Mouse (Mus musculus) embryonic facial prominence, embryonic 15.5 days (tissue): Measurements from ENCODE around the gene Fbxo9. TPM values are rescaled to one million over a fixed set of nuclear protein-coding genes. Genes with fewer than 3 reads are reported as not detected.
"Not testable (repeated sequence)": the region's sequence is repeated elsewhere in the genome, so short reads cannot be mapped to it uniquely, and the experiment has no call there.

Source experiments
- ATAC-seq: fragments of 200-750 bp; cut with Nextera tagmentation; 2 replicates; pipeline ENCODE4 v1.8.0; 2017; ENCODE audit warnings: low read depth, moderate TSS enrichment; ENCODE audit not compliant: insufficient number of reproducible peaks, low FRiP score, low TSS enrichment
- H3K27ac ChIP-seq: fragments of 300-500 bp; sonication (generic); replicated peaks from 2 replicates; pipeline ENCODE4 v1.5.1; 2015; ENCODE audit warnings: mild to moderate bottlenecking, inconsistent platforms
- H3K27me3 ChIP-seq: fragments of 300-500 bp; sonication (generic); 2 replicates; pipeline ENCODE4 v1.6.1; 2015; ENCODE audit warnings: inconsistent platforms
- H3K36me3 ChIP-seq: fragments of 300-500 bp; sonication (generic); 2 replicates; pipeline ENCODE4 v1.6.1; 2015; ENCODE audit warnings: mild to moderate bottlenecking, inconsistent platforms
- H3K4me1 ChIP-seq: fragments of 300-500 bp; sonication (generic); 2 replicates; pipeline ENCODE4 v1.6.1; 2015; ENCODE audit warnings: inconsistent platforms
- H3K4me2 ChIP-seq: fragments of 300-500 bp; sonication (generic); replicated peaks from 2 replicates; pipeline ENCODE4 v1.6.1; 2015; ENCODE audit warnings: mild to moderate bottlenecking, inconsistent platforms
- H3K4me3 ChIP-seq: fragments of 300-500 bp; sonication (generic); replicated peaks from 2 replicates; pipeline ENCODE4 v1.5.1; 2015; ENCODE audit warnings: mild to moderate bottlenecking, inconsistent platforms
- H3K9ac ChIP-seq: fragments of 300-500 bp; sonication (generic); 2 replicates; pipeline ENCODE4 v1.6.1; 2015; ENCODE audit warnings: inconsistent platforms
- H3K9me3 ChIP-seq: fragments of 300-500 bp; sonication (generic); replicated peaks from 2 replicates; pipeline ENCODE4 v1.6.1; 2016; ENCODE audit warnings: inconsistent platforms
- WGBS: fragments of 180-500 bp; shearing (Covaris S2); methylation state at CpG from one replicate; pipeline ENCODE4 v1.1.7; 2015; 5-methylcytosine and 5-hydroxymethylcytosine counted together
- polyA plus RNA-seq: library from polyadenylated mRNA; unstranded; fragments of >200 nt; fragmentation: Nextera tagmentation; extraction: Ambion mirVana; gene quantifications from 2 replicates; pipeline ENCODE4 v1.2.1, GENCODE M21; 2015

Gene Fbxo9
- polyA plus RNA-seq, 1 experiment from 2014 or later, result 45.9 TPM

DNA sequence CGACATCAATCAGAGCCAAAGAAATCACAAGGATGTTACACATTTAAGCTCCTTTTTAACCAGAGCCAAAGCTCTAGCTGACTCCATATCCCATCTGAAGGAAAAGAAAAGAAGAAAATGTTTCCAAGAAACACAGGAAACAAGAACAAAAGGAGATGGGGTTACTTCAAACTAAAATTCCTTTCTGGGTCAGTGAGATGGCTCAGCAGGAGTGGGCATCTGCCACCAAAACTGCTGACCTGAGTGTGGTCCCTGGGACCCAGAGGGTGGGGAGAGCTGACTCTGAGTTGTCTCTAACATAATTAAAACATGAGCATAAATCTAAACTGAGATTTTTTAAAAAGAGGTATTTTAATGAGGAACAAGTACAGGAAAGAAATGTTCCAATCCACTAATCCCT, 19.0 kb downstream of the Fbxo9 start:
- H3K27ac ChIP-seq, result no peak overlapping the region
- H3K4me1 ChIP-seq, result no peaks in the 10 kb centered on the region
- H3K36me3 ChIP-seq, result peaks cover 51% of the 10 kb centered on the region
- H3K4me2 ChIP-seq, result no peak overlapping the region
- H3K27me3 ChIP-seq, result no peaks in the 10 kb centered on the region
- H3K9ac ChIP-seq, result no peak overlapping the region
- no peak for ATAC-seq
- WGBS, result 76% methylated on average over 1 of the region's 1 CpGs
- no peaks in the 10 kb centered on the region for H3K9me3 ChIP-seq
- no peak overlapping the region for H3K4me3 ChIP-seq

DNA sequence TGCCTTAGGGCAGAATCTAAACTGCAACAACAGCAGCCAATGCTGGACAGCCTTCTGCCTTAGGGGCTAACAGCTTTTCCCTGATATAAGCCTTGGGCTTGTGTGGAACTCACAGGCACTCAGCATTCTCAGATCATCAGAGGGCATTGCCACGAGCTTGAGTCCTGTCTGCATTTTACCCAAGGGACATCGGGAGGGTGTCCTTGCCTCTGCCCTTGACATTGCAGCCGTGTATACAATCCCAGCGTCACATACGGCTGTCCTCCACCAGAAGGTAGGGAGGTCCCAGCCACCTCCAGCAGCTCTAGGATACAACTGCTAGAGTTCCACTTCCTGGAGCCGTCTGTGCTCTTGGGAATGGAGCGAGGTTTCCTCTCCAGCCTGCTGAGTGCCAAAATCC, 19.9 kb downstream of the Fbxo9 start:
- Histone ChIP-seq H3K9ac (no peak overlapping the region), H3K4me1 (no peaks in the 10 kb centered on the region), H3K4me2 (no peak overlapping the region), H3K9me3 (no peaks in the 10 kb centered on the region), H3K36me3 (peaks cover 56% of the 10 kb centered on the region), H3K4me3 (no peak overlapping the region), H3K27ac (no peak overlapping the region), H3K27me3 (no peaks in the 10 kb centered on the region)
- no peak for ATAC-seq
- WGBS, result 82% methylated on average over 7 of the region's 7 CpGs

DNA sequence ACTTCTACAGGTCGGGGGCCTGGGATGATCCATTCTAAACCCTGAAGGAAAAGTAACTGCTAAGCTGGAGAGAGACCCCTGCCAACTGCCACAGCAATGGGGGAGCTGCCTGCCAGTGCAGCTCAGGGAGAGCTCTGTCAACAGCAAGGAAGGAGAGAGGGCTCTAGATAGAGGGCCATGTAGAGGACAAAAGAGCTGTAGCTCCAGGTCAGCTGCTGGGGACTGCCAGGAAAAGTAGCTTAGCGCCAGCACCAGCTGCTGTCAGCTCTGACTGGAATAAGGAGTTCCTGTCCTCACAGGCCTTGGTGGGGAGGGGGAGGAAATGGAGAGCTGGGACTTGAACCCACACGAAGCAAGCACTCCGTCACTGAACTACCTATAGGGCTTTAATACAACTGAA, 20.3 kb downstream of the Fbxo9 start:
- Histone ChIP-seq H3K4me2 (no peak overlapping the region), H3K27me3 (no peaks in the 10 kb centered on the region), H3K9me3 (no peaks in the 10 kb centered on the region), H3K36me3 (peaks cover 61% of the 10 kb centered on the region), H3K4me1 (no peaks in the 10 kb centered on the region), H3K9ac (no peak overlapping the region), H3K4me3 (no peak overlapping the region), H3K27ac (no peak overlapping the region)
- WGBS, result 61% methylated on average over 4 of the region's 4 CpGs
- no peak for ATAC-seq

DNA sequence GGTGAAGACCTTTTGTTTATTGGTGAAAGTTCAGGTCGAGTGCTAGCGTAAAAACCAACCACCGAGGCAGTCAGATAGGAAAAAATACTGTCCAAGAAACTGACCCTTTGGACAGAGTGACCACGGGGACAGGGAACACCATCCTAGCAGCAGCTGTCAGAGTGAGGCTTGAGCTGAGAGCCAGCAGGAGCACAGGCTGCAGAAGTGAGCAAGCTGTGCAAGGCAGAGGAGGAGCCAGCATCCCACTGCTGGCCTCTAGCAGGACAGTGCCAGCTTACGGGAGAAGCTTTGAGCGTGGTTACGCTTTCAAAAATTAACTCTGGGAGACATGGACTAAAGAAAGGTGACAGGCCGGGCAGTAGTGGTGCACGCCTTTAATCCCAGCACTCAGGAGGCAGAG, 21.1 kb downstream of the Fbxo9 start:
- Histone ChIP-seq H3K9ac (no peak overlapping the region), H3K4me1 (no peaks in the 10 kb centered on the region), H3K36me3 (peaks cover 58% of the 10 kb centered on the region), H3K9me3 (no peaks in the 10 kb centered on the region), H3K4me2 (no peak overlapping the region), H3K4me3 (no peak overlapping the region), H3K27me3 (no peaks in the 10 kb centered on the region), H3K27ac (no peak overlapping the region)
- ATAC-seq, result no peak
- WGBS, result 91% methylated on average over 9 of the region's 9 CpGs

DNA sequence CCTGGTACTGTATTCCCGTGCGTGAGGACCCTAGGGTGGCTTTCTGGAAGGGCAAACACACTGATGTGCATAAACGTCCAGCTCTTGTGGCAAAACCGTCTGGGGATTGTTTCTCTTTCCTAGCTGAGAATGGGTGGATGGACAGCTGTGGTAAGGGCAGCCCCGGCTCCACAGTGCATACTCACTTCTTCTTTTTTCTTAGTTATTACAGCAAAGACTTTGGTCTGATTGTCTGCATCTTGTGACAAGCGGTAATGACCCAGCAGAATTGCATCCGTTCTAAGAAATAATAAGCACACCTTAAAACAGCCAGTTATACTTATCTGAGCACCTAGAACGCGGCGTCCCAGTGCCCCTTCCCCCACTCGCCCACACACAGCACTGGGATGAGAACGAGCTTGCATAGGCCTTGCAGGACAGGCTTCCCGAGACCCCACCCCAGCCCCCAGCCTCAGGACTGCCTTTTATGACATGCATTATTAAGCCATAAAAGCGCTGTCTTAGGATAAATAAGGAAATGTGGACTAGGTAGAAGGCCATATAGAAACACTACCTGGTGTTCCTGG, 23.1 kb downstream of the Fbxo9 start:
- no peak for ATAC-seq
- no peaks in the 10 kb centered on the region for H3K4me1 ChIP-seq
- H3K9ac ChIP-seq, result no peak overlapping the region
- no peak overlapping the region for H3K27ac ChIP-seq
- H3K27me3 ChIP-seq, result no peaks in the 10 kb centered on the region
- H3K4me2 ChIP-seq, result no peak overlapping the region
- H3K36me3 ChIP-seq, result peaks cover 61% of the 10 kb centered on the region
- 87% methylated on average over 14 of the region's 14 CpGs for WGBS
- no peak overlapping the region for H3K4me3 ChIP-seq
- H3K9me3 ChIP-seq, result no peaks in the 10 kb centered on the region

DNA sequence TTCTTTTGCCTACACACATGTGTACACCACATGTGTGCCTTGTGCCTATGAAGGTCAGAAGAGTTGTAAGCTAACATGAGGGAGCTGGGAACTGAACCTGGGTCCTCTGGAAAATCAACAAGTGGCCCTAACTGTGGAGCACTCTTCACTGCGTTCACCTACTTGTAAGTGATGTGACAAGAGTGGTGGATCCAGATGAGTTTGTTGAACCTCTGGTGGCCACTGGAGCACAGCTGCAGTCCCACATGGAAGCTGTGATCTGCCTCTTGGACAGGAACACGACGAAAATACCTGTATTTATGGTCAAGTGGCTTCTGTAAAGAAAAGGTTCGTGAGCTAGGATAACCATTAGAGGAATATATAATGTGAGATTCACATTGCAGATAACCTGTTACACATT, 24.5 kb downstream of the Fbxo9 start:
- no peak overlapping the region for H3K27ac ChIP-seq
- no peak overlapping the region for H3K9ac ChIP-seq
- H3K4me1 ChIP-seq, result no peaks in the 10 kb centered on the region
- no peaks in the 10 kb centered on the region for H3K27me3 ChIP-seq
- no peak for ATAC-seq
- peaks cover 60% of the 10 kb centered on the region for H3K36me3 ChIP-seq
- no peaks in the 10 kb centered on the region for H3K9me3 ChIP-seq
- H3K4me3 ChIP-seq, result no peak overlapping the region
- WGBS, result 88% methylated on average over 4 of the region's 4 CpGs
- no peak overlapping the region for H3K4me2 ChIP-seq

DNA sequence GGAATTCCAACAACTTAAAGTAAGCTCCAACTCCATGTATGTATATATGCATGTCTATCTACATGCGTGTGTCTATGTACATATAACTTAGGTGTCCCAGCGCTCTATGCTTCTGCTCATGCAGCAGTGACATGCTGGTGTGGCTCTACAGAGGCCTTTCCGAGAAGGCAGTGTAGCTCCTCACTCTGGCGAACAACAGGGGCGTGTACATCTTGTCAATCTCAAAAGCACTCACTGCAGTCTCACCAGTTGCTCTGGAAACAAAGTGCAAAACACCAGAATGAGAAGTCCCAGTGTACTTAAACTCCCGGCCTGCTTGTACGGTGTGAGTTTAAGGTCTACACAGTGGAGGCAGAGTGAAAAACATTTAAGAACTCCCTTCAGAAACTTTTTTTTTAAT, 27.0 kb downstream of the Fbxo9 start:
- Histone ChIP-seq H3K4me3 (no peak overlapping the region), H3K4me1 (no peaks in the 10 kb centered on the region), H3K9me3 (no peaks in the 10 kb centered on the region), H3K36me3 (peaks cover 52% of the 10 kb centered on the region), H3K9ac (no peak overlapping the region), H3K4me2 (no peak overlapping the region), H3K27ac (no peak overlapping the region), H3K27me3 (no peaks in the 10 kb centered on the region)
- 83% methylated on average over 7 of the region's 7 CpGs for WGBS
- ATAC-seq, result no peak

DNA sequence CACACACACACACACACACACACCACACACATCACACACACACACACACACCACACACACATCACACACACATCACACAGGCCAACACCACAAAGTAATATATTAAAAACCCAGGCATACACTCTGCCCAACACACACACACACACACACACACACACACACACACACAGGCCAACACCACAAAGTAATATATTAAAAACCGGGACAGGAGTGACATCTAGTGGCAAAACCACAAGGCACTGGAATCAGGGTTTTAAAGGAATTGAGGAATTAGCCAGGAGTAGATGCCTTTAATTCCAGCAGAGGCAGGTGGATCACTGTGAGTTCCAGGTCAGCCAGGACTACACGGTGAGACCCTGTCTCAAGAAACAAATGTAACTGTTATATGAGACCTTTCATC, 30.6 kb downstream of the Fbxo9 start:
- Histone ChIP-seq H3K9ac (no peak overlapping the region), H3K4me1 (no peaks in the 10 kb centered on the region), H3K4me3 (no peak overlapping the region), H3K9me3 (no peaks in the 10 kb centered on the region), H3K27me3 (no peaks in the 10 kb centered on the region), H3K4me2 (no peak overlapping the region), H3K27ac (no peak overlapping the region), H3K36me3 (peaks cover 19% of the 10 kb centered on the region)
- no peak for ATAC-seq
- WGBS, result 22% methylated on average over 2 of the region's 2 CpGs

DNA sequence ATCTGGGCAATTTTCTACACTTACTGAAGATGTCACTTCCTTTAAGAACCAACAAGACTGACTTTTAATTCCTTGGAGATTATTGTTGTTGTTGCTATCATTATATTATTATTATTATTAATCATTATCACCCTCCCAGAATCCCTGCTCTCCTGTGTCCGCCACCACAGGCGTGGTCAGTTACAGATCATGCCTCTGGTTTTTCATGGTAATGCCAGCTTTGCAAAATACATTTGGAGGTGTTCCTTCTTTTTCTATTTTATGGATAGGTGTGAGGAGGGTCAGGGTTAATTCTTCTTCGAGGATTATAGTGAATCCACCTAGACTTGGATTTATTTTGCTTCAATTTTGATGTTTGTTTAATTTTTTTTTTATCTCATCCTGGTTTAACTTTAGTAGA, 33.6 kb downstream of the Fbxo9 start:
- Histone ChIP-seq H3K27ac (no peak overlapping the region), H3K4me3 (no peak overlapping the region), H3K9ac (no peak overlapping the region), H3K4me1 (no peaks in the 10 kb centered on the region), H3K4me2 (no peak overlapping the region), H3K27me3 (no peaks in the 10 kb centered on the region), H3K9me3 (no peaks in the 10 kb centered on the region), H3K36me3 (0 out of 2 replicates have a peak, but pooled peaks cover under 1% of the 10 kb centered on the region)
- WGBS, result 94% methylated on average over 3 of the region's 3 CpGs
- ATAC-seq, result no peak

DNA sequence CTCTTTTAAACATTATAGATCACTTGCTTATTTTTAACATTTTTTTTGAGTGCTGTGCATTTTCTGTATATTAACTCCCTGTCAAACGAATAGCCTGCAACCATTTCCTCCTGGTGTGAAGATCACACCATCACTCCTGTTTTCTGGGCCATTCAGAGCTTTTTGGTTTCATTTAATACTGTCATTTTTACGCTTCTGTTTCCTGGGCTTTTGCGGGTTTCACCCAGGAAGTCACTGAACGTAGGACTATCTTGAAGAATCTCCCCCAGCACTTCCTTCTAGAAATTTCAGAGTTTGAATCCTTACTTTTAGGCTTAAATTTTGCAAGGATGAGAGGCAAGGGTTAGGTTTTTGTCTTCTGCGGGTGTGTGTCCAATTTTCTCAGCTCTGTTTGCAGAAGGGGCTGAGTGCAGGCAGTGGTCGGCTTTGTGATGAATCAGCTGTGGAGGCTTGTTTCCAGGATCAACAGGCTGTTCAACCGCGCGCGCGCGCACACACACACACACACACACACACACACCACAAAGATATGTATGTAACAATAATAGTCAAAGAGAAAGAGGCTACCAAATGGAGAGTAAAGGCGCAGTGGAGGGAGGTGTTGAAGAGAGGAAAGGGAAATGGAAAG, 35.0 kb downstream of the Fbxo9 start:
- no peaks in the 10 kb centered on the region for H3K36me3 ChIP-seq
- ATAC-seq, result no peak
- no peaks in the 10 kb centered on the region for H3K27me3 ChIP-seq
- H3K4me3 ChIP-seq, result no peak overlapping the region
- H3K4me2 ChIP-seq, result no peak overlapping the region
- H3K9ac ChIP-seq, result no peak overlapping the region
- H3K9me3 ChIP-seq, result no peaks in the 10 kb centered on the region
- WGBS, result 87% methylated on average over 13 of the region's 13 CpGs
- H3K27ac ChIP-seq, result no peak overlapping the region
- no peaks in the 10 kb centered on the region for H3K4me1 ChIP-seq

DNA sequence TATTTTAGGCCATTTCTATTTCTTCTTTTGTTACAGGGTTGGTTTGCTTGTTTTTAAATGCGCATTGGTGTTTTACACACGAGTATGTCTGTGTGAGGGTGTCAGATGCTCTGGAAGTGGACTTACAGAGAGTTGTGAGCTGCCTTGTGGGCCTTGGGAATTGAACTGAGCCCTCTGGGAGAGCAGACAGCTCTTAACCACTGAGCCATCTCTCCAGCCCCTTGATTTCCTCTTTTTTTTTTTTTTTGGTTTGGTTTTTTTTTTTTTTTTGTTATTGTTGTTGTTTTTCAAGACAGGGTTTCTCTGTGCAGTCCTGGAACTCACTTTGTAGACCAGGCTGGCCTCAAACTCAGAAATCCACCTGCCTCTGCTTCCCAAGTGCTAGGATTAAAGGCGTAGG, 35.6 kb downstream of the Fbxo9 start:
- ATAC-seq, H3K27me3 ChIP-seq, H3K4me2 ChIP-seq, H3K27ac ChIP-seq, H3K36me3 ChIP-seq, H3K4me1 ChIP-seq, H3K9me3 ChIP-seq, H3K9ac ChIP-seq, H3K4me3 ChIP-seq: not testable (repeated sequence)
- 89% methylated on average over 3 of the region's 3 CpGs for WGBS

DNA sequence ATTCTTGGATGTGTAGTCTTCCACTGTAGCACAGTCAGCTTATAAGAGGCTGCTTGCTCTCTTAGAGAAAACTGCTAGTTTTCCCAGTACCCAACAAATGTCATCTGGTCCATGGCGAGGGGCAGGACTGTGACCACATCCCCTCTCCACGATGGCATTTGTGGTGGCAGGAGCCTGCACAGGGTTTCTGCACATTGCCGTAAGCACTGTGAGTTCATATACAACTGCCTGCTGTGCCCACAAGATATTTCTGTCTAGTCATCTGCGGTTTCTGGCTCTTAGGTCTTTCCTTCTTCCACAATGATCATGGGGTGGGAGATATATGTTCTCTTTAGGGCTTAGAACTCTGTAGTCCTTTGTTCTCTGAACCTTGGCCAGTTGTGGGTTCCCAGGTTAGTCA, 37.2 kb downstream of the Fbxo9 start:
- Histone ChIP-seq H3K27me3 (no peaks in the 10 kb centered on the region), H3K9me3 (no peaks in the 10 kb centered on the region), H3K4me2 (no peak overlapping the region), H3K36me3 (no peaks in the 10 kb centered on the region), H3K4me1 (no peaks in the 10 kb centered on the region), H3K27ac (no peak overlapping the region), H3K4me3 (no peak overlapping the region), H3K9ac (no peak overlapping the region)
- ATAC-seq, result no peak
- 89% methylated on average over 4 of the region's 4 CpGs for WGBS
